Mouse (Mus musculus): ENCODE results near the gene Wnk2.

GRCm38 (mm10) chr13:49196211-49196610, 48.4 kb upstream of the Wnk2 start:
- TF ChIP-seq CTCF (IDR thresholded peaks at IDR 0.05 in 2 of 3, conservative IDR thresholded peaks at IDR 0.05 in 1 of 3; ENCODE audit: control insufficient read depth in 1 of 3, insufficient read depth in 1 of 3, low read depth in 2 of 3, low read length in 3 of 3, poor library complexity in 1 of 3, severe bottlenecking in 1 of 3) (no peak), MXI1 (IDR thresholded peaks at IDR 0.05; ENCODE audit: low read depth, low read length) (no peak), ETS1 (IDR thresholded peaks at IDR 0.05; ENCODE audit: low read depth, low read length) (no peak), HCFC1 (IDR thresholded peaks at IDR 0.05; ENCODE audit: low read depth, low read length) (no peak), POLR2A (IDR thresholded peaks at IDR 0.05; ENCODE audit: control insufficient read depth in 1 of 2, insufficient read depth in 1 of 2, low read depth in 1 of 2, low read length in 2 of 2, poor library complexity in 1 of 2) (no peak), RCOR1 (IDR thresholded peaks at IDR 0.05; ENCODE audit: low read depth, low read length) (no peak), USF1 (IDR thresholded peaks at IDR 0.05; ENCODE audit: low read depth, low read length) (no peak), UBTF (IDR thresholded peaks at IDR 0.05; ENCODE audit: borderline replicate concordance, insufficient read depth, low read depth, low read length) (no peak), RAD21 (IDR thresholded peaks at IDR 0.05; ENCODE audit: low read depth, low read length) (no peak), BHLHE40 (IDR thresholded peaks at IDR 0.05; ENCODE audit: borderline replicate concordance, low read depth, low read length) (no peak)
